Comparison of ENCODE assay signal across 12 mouse cellular contexts in genomic region chr1:180357893-180358331, GRCm38 (mm10). TPM values are rescaled to one million over a fixed set of nuclear protein-coding genes. Genes with fewer than 3 reads are reported as not detected.
DNase-seq lines count a peak whose midpoint lies in the region; ATAC-seq lines count a peak whose summit lies in the region.
"Had no signal": no experiment of that assay in that cellular context is flagged by ENCODE, and none has a peak within 500 bp of the region (broad histone marks: within the 10 kb centered on the region; RNA-seq: fewer than 3 reads in every experiment).

No protein-coding gene starts in this region.

- H3K4me3 ChIP-seq in heart, embryonic 10.5 days: no peak overlapping the region
- H3K4me3 ChIP-seq in liver, embryonic 13.5 days (replicated peaks): no peak overlapping the region

- no peak for ATAC-seq in liver, embryonic 13.5 days (ENCODE audit: low read depth)

- H3K9ac ChIP-seq in liver, embryonic 13.5 days: no peak overlapping the region

- H3K27me3 ChIP-seq in heart, embryonic 10.5 days (ENCODE audit: insufficient read depth, poor library complexity, severe bottlenecking): peaks cover 44% of the 10 kb centered on the region; the same call in 1 of the 2 replicates
- H3K27me3 ChIP-seq in liver, embryonic 13.5 days: no peaks in the 10 kb centered on the region

- no peak overlapping the region for H3K4me2 ChIP-seq in liver, embryonic 13.5 days

- intact Hi-C loops in heart, postnatal 25 days (cut with DNase I): no loop called here

- WGBS in heart, embryonic 10.5 days: 44% methylated on average over 7 of the region's 7 CpGs
- 34% methylated on average over 7 of the region's 7 CpGs for WGBS in liver, embryonic 13.5 days (ENCODE audit: insufficient replicate concordance)

- no peaks in the 10 kb centered on the region for H3K36me3 ChIP-seq in heart, embryonic 10.5 days
- H3K36me3 ChIP-seq in liver, embryonic 13.5 days: no peaks in the 10 kb centered on the region

- H3K9me3 ChIP-seq in heart, embryonic 10.5 days: no peaks in the 10 kb centered on the region
- H3K9me3 ChIP-seq in liver, embryonic 13.5 days (replicated peaks): no peaks in the 10 kb centered on the region

- no peak for DNase-seq in heart, embryonic 10.5 days (ENCODE audit: low spot score)
- no peak for DNase-seq in heart, postnatal 25 days (ENCODE audit: low spot score)
- peak; percentile 54 for DNase-seq in kidney, adult 18-20 months
- DNase-seq in kidney, postnatal 4 days: no peak
- peak; percentile 66 for DNase-seq in induced T-regulatory cell, adult 2 months (ENCODE audit: low read depth)
- no peak for DNase-seq in liver, embryonic 13.5 days
- no peak for DNase-seq in cerebellum, adult 8-10 months
- DNase-seq in ovary, postnatal 14 days (ENCODE audit: low spot score): no peak
- DNase-seq: gastrocnemius, postnatal 10 days; left cerebral cortex, postnatal 4 days; lung, postnatal 10 days; spleen, adult 18-20 months had no signal

- peak overlapping the region; percentile 52 for H3K27ac ChIP-seq in heart, embryonic 10.5 days
- peak overlapping the region; percentile 55 for H3K27ac ChIP-seq in liver, embryonic 13.5 days

- H3K4me1 ChIP-seq in heart, embryonic 10.5 days: peaks cover 66% of the 10 kb centered on the region
- peaks cover 51% of the 10 kb centered on the region for H3K4me1 ChIP-seq in liver, embryonic 13.5 days (replicated peaks)

RNA-seq across cellular contexts. Expression of gene Itpkb, which starts 27.6 kb away (rescaled TPM):
- 4.0 and 4.6 TPM in 2 replicates for polyA plus RNA-seq in heart, embryonic 10.5 days (2016; fragmentation: Nextera tagmentation; extraction: Ambion mirVana)
- total RNA-seq in heart, postnatal 25 days (2021): 10 to 100 TPM; 56.1 to 63.6 TPM
- polyA plus RNA-seq in liver, embryonic 13.5 days (2015; fragmentation: Nextera tagmentation; extraction: Ambion mirVana): 1.3 TPM in 2 replicates

Comparison
In these comparisons a context has a peak if more than half of its experiments do, and no peak if none do; other contexts are left out.
1. DNase-seq: peak in kidney, adult 18-20 months (single experiment) and induced T-regulatory cell, adult 2 months (single experiment); none in heart, embryonic 10.5 days (single experiment), heart, postnatal 25 days (single experiment), kidney, postnatal 4 days (0 of 2), liver, embryonic 13.5 days (single experiment), cerebellum, adult 8-10 months (single experiment) and ovary, postnatal 14 days (single experiment).